Mouse (Mus musculus) inflammation-experienced regulatory T-cells, adult 6 months (primary cell): ENCODE data around the gene Ankar. TPM values are rescaled to one million over a fixed set of nuclear protein-coding genes. Genes with fewer than 3 reads are reported as not detected.
A peak's percentile ranks its signal among the peaks of the same experiment; 100 is the strongest.

Source experiments
- ATAC-seq: one replicate; pipeline ENCODE4 v1.8.0; 2017
- polyA plus RNA-seq, 3 experiments: library from polyadenylated mRNA; unstranded; fragments of 100-300 nt; shearing (Covaris generic); gene quantifications; one replicate each; pipeline ENCODE4 v1.2.1; 2017

Gene Ankar
- polyA plus RNA-seq: under 1 TPM in 1 of 3 experiments, not detected in 2; 0.85 TPM

GRCm38 (mm10) chr1:72700479-72700878 lies at the start of gene Ankar:
Gene Ankar (minus strand): TSS chr1:72700579.
- no peak for ATAC-seq

DNA sequence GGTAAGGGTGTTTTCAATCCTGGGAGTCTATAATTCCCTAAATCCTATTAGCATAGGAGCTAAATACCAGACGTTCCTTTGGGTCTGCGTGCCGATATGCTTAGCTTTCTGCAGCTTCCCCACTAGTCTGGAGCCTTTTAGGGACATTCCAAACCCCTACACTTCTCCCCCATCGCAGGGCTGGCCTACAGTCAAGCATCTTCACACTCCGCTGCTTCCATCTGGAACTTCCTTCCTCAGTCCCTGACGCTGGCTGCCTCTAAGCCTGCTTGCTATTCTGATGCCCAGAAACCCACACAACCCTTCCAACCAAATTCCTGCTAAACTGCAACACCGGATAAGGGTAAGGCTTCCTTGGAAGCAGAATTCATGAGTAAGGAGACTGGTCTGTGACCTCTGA lies 46.0 kb upstream of the Ankar start:
- no peak for ATAC-seq

GRCm38 (mm10) chr1:72744816-72745506 lies 44.6 kb upstream of the Ankar start:
- no peak for ATAC-seq

GRCm38 (mm10) chr1:72741406-72741805 lies 41.0 kb upstream of the Ankar start:
- no peak for ATAC-seq

DNA sequence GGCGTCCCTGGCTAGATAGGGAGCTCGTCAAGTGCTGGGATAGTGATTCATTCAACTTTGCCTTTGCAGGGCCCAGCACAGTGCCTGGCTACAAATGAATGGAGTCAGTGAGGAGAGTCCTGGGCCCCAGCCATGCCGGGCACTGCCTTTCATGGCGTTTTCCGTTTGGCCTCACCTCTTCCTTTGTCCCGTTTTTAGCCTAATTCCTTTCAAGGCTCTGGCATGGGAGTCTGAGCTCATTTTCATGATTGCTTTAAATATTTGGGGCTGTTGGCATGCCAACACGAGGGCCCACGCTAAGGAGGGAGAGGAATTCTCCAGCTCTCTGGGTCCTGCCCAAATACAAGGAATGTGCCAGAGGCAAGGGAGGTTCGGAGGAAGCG lies 39.3 kb upstream of the Ankar start:
- ATAC-seq: no peak

GRCm38 (mm10) chr1:72738946-72739680 lies 38.7 kb upstream of the Ankar start:
- no peak for ATAC-seq

DNA sequence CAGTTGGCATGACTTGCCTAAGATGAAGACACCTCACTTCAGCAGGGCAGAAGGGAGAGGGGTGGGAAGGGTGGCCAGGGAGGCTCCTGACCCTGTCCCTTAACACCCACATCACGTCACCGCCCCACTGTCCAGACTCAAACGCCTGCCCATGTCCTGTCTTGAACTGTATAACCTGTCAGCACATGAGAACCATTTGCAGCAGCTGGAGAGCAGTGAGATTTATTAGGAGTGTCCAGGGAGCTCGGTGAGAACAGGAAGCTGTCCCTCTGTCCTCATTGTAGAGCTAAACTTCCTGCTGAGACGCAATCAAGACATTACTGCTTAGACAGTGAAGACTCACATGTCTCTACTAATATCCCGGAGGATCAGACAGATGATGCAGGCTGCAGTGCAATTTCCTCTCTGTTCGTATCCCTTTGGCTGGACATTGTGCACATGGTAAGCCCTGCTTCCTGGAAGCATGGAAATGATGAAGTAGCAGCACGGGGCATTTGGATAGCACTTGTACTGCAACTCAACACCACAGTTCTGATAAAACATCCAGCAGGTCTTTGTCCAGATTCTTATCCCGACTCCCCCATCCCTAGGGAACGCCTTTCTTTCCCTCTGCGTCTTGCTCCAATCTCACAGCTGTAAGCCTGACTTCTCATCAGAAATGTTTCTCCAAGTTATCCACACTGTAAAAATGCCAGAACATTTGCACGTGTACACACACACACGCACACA lies 36.2 kb upstream of the Ankar start:
- no peak for ATAC-seq

DNA sequence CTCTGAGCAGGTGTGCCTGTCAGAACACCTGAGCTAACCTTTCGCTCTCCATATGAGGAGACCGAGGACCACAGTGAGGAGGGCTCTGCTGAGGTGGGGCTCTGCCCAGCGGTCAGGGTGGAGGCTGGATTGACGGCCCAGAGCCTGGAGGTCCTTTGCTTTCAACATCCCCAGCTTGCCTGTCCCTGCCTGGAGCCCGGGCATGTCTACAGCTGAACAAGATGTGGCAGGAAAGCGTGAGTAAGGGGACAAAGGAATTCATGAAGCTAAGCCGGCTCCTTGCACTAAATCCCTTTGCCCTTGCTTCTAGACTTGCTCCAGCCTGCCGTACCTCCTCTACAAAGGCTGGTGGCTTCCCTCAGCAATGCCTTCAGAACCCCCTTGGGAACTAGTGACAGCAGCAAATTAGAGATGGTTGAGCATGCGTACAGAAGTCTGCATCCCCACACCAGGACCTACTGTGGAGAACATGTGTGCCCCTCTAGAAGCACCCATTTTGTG lies 32.9 kb upstream of the Ankar start:
- ATAC-seq: no peak

- no peak for ATAC-seq
Observed at GRCm38 (mm10) chr1:72730126-72730525, 29.7 kb upstream of the Ankar start.

DNA sequence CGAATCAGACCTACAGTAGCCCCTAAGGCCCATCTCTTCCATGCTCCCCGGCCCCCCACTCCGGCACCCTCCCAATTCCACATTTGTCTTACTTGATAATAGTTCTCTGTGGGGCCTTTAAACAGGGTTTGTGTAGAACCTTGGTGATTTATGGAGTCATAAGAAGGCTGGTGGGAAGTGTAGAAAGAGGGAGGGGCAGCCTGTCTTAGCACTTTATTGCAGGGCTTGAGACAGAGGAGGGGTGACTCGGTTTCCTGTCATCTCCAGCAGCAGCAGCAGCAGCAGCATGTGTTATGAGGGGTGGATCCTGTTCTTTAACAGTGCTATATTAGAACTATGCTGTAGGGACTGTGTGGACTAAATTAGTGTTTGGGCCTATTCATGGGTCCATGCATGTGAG lies 28.4 kb upstream of the Ankar start:
- ATAC-seq: no peak

GRCm38 (mm10) chr1:72725941-72726340 lies 25.6 kb upstream of the Ankar start:
- no peak for ATAC-seq

- ATAC-seq: no peak
Observed at GRCm38 (mm10) chr1:72724354-72724753, 24.0 kb upstream of the Ankar start.

DNA sequence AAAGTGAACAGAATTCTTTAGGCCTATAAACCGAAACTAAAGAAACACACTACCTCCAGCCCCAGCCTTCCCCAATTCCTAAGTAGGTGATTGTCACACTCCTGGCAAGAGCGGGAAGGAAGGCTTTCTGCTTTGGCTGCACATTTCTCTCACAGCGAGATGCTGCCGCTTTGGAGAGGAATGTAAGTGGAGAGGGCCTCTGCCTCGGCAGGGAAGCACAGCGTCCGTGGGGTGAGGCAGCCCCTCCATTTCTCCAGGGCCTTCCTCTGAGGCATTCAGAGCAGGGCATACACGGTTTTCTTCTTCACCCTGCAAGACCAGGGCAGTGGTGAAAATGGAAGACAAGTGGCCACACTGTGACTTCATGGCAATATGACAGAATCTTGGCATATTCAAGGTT lies 22.3 kb upstream of the Ankar start:
- ATAC-seq: no peak

- ATAC-seq: no peak
Observed at GRCm38 (mm10) chr1:72720115-72720725, 19.8 kb upstream of the Ankar start.

GRCm38 (mm10) chr1:72718846-72719245 lies 18.5 kb upstream of the Ankar start:
- ATAC-seq: peak; percentile 64

DNA sequence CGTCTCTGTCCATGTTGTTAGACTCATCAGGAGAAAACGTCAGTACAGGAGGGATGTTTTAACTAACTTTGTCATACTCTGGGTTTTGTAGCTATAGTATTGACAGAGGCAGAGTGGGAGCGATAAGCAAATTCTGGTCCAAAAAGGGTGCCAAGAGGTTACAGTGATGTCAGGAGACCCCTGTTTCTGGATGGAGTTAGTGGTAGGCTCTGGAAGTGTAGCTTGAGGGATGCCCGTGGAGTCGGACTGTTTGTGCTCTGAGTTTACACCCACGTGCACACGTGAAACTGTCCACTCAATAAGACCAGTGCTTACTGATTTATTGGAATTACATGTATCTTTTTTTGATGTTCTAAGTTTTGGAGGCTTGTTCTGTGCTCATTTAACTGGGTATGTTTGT lies 17.2 kb upstream of the Ankar start:
- no peak for ATAC-seq

DNA sequence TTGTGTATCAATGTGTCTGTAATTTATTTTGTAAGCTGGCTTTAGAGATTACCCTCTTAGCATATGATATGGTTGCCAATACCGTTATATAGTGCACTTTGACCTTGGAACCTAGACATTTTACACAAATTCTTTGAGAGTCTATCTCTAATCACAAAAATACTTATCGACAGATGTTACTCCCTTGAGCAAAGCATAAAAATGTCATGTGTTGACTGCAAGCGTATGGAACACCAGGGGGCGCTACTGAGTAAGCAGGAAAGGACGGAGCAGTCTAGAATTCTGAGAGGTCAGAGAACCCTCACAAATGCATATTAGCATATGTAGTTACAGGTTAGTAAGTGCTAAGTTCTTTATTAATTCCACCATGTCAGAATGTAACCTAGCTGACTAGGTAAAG lies 16.5 kb upstream of the Ankar start:
- peak; percentile 49 for ATAC-seq

DNA sequence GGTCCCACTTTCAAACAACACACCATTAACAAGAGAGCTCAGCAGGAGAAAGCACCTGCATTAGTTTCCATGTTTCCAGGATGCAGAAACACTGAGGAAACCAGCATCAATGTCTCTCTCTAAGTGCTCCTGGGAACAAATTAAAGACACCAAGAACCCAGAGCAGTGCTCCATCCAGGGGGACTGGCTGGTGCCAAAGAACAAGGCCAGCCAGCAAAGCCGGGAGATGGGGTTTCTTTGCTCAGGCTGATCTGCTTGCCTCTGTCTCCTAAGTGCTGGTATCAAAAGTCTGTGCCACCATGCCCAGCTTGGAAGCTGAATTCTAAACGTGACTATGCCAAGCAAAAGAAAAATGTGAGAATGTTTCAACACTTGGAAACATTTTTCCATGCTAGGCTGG lies 16.0 kb upstream of the Ankar start:
- no peak for ATAC-seq

GRCm38 (mm10) chr1:72715593-72716361 lies 15.4 kb upstream of the Ankar start:
- no peak for ATAC-seq

GRCm38 (mm10) chr1:72715065-72715464 lies 14.7 kb upstream of the Ankar start:
- ATAC-seq: no peak

GRCm38 (mm10) chr1:72714547-72714946 lies 14.2 kb upstream of the Ankar start:
- no peak for ATAC-seq

DNA sequence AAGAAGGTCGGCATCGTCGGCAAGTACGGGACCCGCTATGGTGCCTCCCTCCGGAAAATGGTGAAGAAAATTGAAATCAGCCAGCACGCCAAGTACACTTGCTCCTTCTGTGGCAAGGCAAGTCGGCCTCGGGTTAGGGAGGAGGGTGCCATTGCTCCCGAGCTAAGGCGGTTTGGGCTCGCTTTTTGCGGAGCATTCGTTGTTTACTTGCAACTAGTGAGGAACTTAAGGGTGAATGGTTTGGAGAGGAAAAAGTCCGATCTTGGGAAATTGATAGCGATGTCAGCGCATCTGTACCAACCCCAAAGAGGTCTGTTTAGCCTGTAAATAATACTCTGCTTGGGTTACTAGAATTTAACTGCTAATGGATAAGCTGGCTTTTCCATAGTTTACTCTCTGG lies 11.3 kb upstream of the Ankar start:
- no peak for ATAC-seq
